In the genomic region with DNA sequence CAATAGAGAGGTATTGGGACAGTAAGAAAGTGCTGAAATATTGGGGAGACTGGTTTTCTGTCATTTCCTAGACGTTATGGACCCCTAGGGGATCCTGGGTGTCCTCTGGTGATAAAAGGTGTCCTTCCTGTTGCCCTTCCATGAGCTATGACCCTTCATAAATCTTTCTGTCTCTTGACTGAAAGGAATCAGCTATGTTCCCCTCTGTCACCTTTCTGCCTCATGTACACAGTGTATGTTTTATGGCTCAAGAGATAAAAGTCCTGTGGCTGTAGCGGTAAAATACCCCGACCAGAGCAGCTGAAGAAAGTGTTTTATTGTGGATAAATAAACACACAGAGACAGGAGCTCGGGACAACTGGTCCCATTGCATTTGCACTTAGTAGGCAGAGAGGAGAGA, we compare ENCODE assay signal across 19 mouse cellular contexts. TPM values are rescaled to one million over a fixed set of nuclear protein-coding genes. Genes with fewer than 3 reads are reported as not detected.
A peak's percentile ranks its signal among the peaks of the same experiment; 100 is the strongest.
DNase-seq lines count a peak whose midpoint lies in the region; ATAC-seq and TF ChIP-seq lines count a peak whose summit lies in the region.
"Had no signal": no experiment of that assay in that cellular context is flagged by ENCODE, and none has a peak within 500 bp of the region (broad histone marks: within the 10 kb centered on the region; RNA-seq: fewer than 3 reads in every experiment).

No protein-coding gene starts in this region.

- DNase-seq in cerebellum, adult 9-10 months: peak; percentile 20
- no peak for DNase-seq in cerebellum, adult 2 months
- DNase-seq in heart, postnatal 0 days (ENCODE audit: low spot score): no peak
- DNase-seq in heart, adult 2 months: no peak
- DNase-seq in intestine, embryonic 14.5 days (ENCODE audit: low spot score): no peak
- DNase-seq in layer of hippocampus, adult 9-10 months (ENCODE audit: low spot score): no peak
- DNase-seq in thymus, adult 2 months: no peak
- DNase-seq: gastrocnemius, postnatal 25 days; heart, postnatal 10 days; layer of hippocampus, adult 9-11 months; right cerebral cortex, postnatal 25 days had no signal

- intact Hi-C loops in heart, adult 2 months (cut with DNase I): loop anchor here (2.0 to 5.0 kb wide), 2 partner anchors 14 to 34 kb away; no protein-coding TSS in a partner anchor

- no peak overlapping the region for H3K4me2 ChIP-seq in heart, postnatal 0 days (ENCODE audit: low read depth, low read length)
- H3K4me2 ChIP-seq in intestine, embryonic 14.5 days (ENCODE audit: low read length): peak overlapping the region; percentile 18
- peak overlapping the region; percentile 13; the same call in 1 of the 2 replicates for H3K4me2 ChIP-seq in liver, embryonic 15.5 days
- H3K4me2 ChIP-seq: forebrain, embryonic 13.5 days; hindbrain, embryonic 14.5 days; neural tube, embryonic 12.5 days had no signal

- TF ChIP-seq EP300 in heart, postnatal 0 days (IDR thresholded peaks at IDR 0.05; ENCODE audit: low read depth): no peak
- no peak for TF ChIP-seq EP300 in heart, adult 2 months (IDR thresholded peaks at IDR 0.05; ENCODE audit: insufficient read depth, low read depth, low read length)

- no peaks in the 10 kb centered on the region for H3K9me3 ChIP-seq in heart, postnatal 0 days (replicated peaks; ENCODE audit: control insufficient read depth, low read length)
- no peaks in the 10 kb centered on the region for H3K9me3 ChIP-seq in intestine, embryonic 14.5 days (ENCODE audit: control insufficient read depth, low read length)
- H3K9me3 ChIP-seq in liver, embryonic 15.5 days (replicated peaks): no peaks in the 10 kb centered on the region
- H3K9me3 ChIP-seq: embryonic facial prominence, embryonic 10.5 days; forebrain, embryonic 13.5 days; midbrain, embryonic 10.5 days; neural tube, embryonic 12.5 days had no signal

- no peak overlapping the region for H3K9ac ChIP-seq in heart, postnatal 0 days (replicated peaks; ENCODE audit: low read depth, low read length)
- no peak overlapping the region for H3K9ac ChIP-seq in heart, adult 2 months (ENCODE audit: low read depth, low read length)
- H3K9ac ChIP-seq in intestine, embryonic 14.5 days (ENCODE audit: low read length): no peak overlapping the region
- no peak overlapping the region for H3K9ac ChIP-seq in liver, embryonic 15.5 days
- H3K9ac ChIP-seq: forebrain, embryonic 13.5 days; hindbrain, embryonic 14.5 days; neural tube, embryonic 12.5 days had no signal

- H3K36me3 ChIP-seq in heart, postnatal 0 days (replicated peaks; ENCODE audit: control insufficient read depth, insufficient read depth, low read length): peaks cover 3% of the 10 kb centered on the region; the same call in 1 of the 2 replicates
- H3K36me3 ChIP-seq in heart, adult 2 months (ENCODE audit: control insufficient read depth, insufficient read depth, low read length): peaks cover 4% of the 10 kb centered on the region
- H3K36me3 ChIP-seq in intestine, embryonic 14.5 days (ENCODE audit: control insufficient read depth, insufficient read depth, low read length): no peaks in the 10 kb centered on the region
- H3K36me3 ChIP-seq in liver, embryonic 15.5 days (replicated peaks): no peaks in the 10 kb centered on the region
- H3K36me3 ChIP-seq in thymus, adult 2 months (ENCODE audit: control insufficient read depth, insufficient read depth, low read length): no peaks in the 10 kb centered on the region
- H3K36me3 ChIP-seq: G1E had no signal

- H3K4me1 ChIP-seq in cerebellum, adult 2 months (ENCODE audit: control insufficient read depth, insufficient read depth, low read length): peaks cover 9% of the 10 kb centered on the region
- peaks cover 39% of the 10 kb centered on the region for H3K4me1 ChIP-seq in heart, postnatal 0 days (ENCODE audit: control insufficient read depth, insufficient read depth)
- H3K4me1 ChIP-seq in heart, adult 2 months (ENCODE audit: control insufficient read depth, insufficient read depth, low read length): peaks cover 17% of the 10 kb centered on the region
- peaks cover 48% of the 10 kb centered on the region for H3K4me1 ChIP-seq in intestine, embryonic 14.5 days (replicated peaks; ENCODE audit: control insufficient read depth, insufficient read depth, low read length)
- H3K4me1 ChIP-seq in liver, embryonic 15.5 days (replicated peaks): peaks cover 24% of the 10 kb centered on the region; the same call in 1 of the 2 replicates
- H3K4me1 ChIP-seq in thymus, adult 2 months (replicated peaks; ENCODE audit: control insufficient read depth, insufficient read depth, low read length): peaks cover 20% of the 10 kb centered on the region

- H3K79me2 ChIP-seq in heart, adult 2 months (replicated peaks; ENCODE audit: control insufficient read depth, insufficient read depth, low read length): peaks cover 5% of the 10 kb centered on the region

- no peaks in the 10 kb centered on the region; the same call in 1 of the 2 replicates for H3K27me3 ChIP-seq in cerebellum, adult 2 months (ENCODE audit: control insufficient read depth, insufficient read depth, low read length)
- no peaks in the 10 kb centered on the region for H3K27me3 ChIP-seq in heart, postnatal 0 days (ENCODE audit: control insufficient read depth, insufficient read depth, low read length)
- H3K27me3 ChIP-seq in heart, adult 2 months (ENCODE audit: control insufficient read depth, insufficient read depth, low read length): no peaks in the 10 kb centered on the region
- H3K27me3 ChIP-seq in intestine, embryonic 14.5 days (replicated peaks; ENCODE audit: control insufficient read depth, insufficient read depth, low read length): no peaks in the 10 kb centered on the region
- H3K27me3 ChIP-seq in liver, embryonic 15.5 days: peaks cover 17% of the 10 kb centered on the region
- no peaks in the 10 kb centered on the region for H3K27me3 ChIP-seq in thymus, adult 2 months (ENCODE audit: control insufficient read depth, insufficient read depth, low read length)
- H3K27me3 ChIP-seq: forebrain, embryonic 13.5 days; neural tube, embryonic 12.5 days had no signal

- no peak overlapping the region for H3K4me3 ChIP-seq in cerebellum, adult 2 months (replicated peaks; ENCODE audit: insufficient read depth, low read depth, low read length)
- H3K4me3 ChIP-seq in heart, postnatal 0 days (ENCODE audit: low read depth, low read length): no peak overlapping the region
- H3K4me3 ChIP-seq in heart, adult 2 months: no peak overlapping the region
- no peak overlapping the region for H3K4me3 ChIP-seq in intestine, embryonic 14.5 days (ENCODE audit: low read depth, low read length)
- no peak overlapping the region for H3K4me3 ChIP-seq in liver, embryonic 15.5 days (replicated peaks)
- H3K4me3 ChIP-seq in thymus, adult 2 months (ENCODE audit: control insufficient read depth, insufficient read depth, low read length): no peak overlapping the region
- H3K4me3 ChIP-seq: embryonic facial prominence, embryonic 10.5 days; forebrain, embryonic 13.5 days; midbrain, embryonic 10.5 days; neural tube, embryonic 12.5 days had no signal

- no peak overlapping the region for H3K27ac ChIP-seq in cerebellum, adult 2 months (ENCODE audit: insufficient read depth, low read length)
- peak overlapping the region; percentile 13; the same call in 1 of the 2 replicates for H3K27ac ChIP-seq in heart, postnatal 0 days (ENCODE audit: low read depth)
- H3K27ac ChIP-seq in heart, adult 2 months: no peak overlapping the region
- H3K27ac ChIP-seq in intestine, embryonic 14.5 days (ENCODE audit: low read depth): peak overlapping the region; percentile 22; the same call in 1 of the 2 replicates
- H3K27ac ChIP-seq in liver, embryonic 15.5 days (replicated peaks): peak overlapping the region; percentile 48; the same call in 1 of the 2 replicates
- H3K27ac ChIP-seq in thymus, adult 2 months (ENCODE audit: control insufficient read depth, insufficient read depth, low read length): no peak overlapping the region
- H3K27ac ChIP-seq: embryonic facial prominence, embryonic 10.5 days; forebrain, embryonic 13.5 days; hindbrain, embryonic 14.5 days; midbrain, embryonic 10.5 days; neural tube, embryonic 12.5 days had no signal

- WGBS in cerebellum, adult 2 months: 84% methylated on average over 4 of the region's 4 CpGs
- WGBS in heart, postnatal 0 days: 32% methylated on average over 4 of the region's 4 CpGs
- 50% methylated on average over 4 of the region's 4 CpGs for WGBS in heart, adult 2 months
- 9% methylated on average over 4 of the region's 4 CpGs for WGBS in intestine, embryonic 14.5 days
- WGBS in liver, embryonic 15.5 days (ENCODE audit: insufficient replicate concordance): 24% methylated on average over 4 of the region's 4 CpGs
- WGBS in thymus, adult 2 months: 91% methylated on average over 4 of the region's 4 CpGs

- no peak for TF ChIP-seq POLR2A in cerebellum, adult 2 months (IDR thresholded peaks at IDR 0.05; ENCODE audit: borderline replicate concordance, insufficient read depth, low read length)
- no peak for TF ChIP-seq POLR2A in heart, adult 2 months (IDR thresholded peaks at IDR 0.05; ENCODE audit: insufficient read depth, low read depth, low read length)
- TF ChIP-seq POLR2A in thymus, adult 2 months (IDR thresholded peaks at IDR 0.05; ENCODE audit: control insufficient read depth, extremely low read depth, insufficient read depth, low read length, poor library complexity): no peak

- no peak for ATAC-seq in heart, postnatal 0 days (ENCODE audit: insufficient read depth, low read depth)
- 0 out of 2 replicates have a peak, but pooled peaks have one; percentile 22 for ATAC-seq in intestine, embryonic 14.5 days (replicated peaks; ENCODE audit: low FRiP score, low TSS enrichment, low read depth)
- no peak for ATAC-seq in liver, embryonic 15.5 days (ENCODE audit: insufficient read depth)
- ATAC-seq: CD4-positive, CD25-positive, alpha-beta regulatory T cell, adult 4 months; forebrain, embryonic 13.5 days had no signal

- TF ChIP-seq CTCF in cerebellum, adult 2 months (IDR thresholded peaks at IDR 0.05; ENCODE audit: borderline replicate concordance, insufficient read depth, low read depth, low read length): no peak
- no peak for TF ChIP-seq CTCF in heart, postnatal 0 days (IDR thresholded peaks at IDR 0.05; ENCODE audit: low read depth)
- no peak for TF ChIP-seq CTCF in heart, adult 2 months (IDR thresholded peaks at IDR 0.05)
- no peak for TF ChIP-seq CTCF in thymus, adult 2 months (IDR thresholded peaks at IDR 0.05; ENCODE audit: borderline replicate concordance, control insufficient read depth, extremely low read depth, insufficient read depth, low read length, poor library complexity)

RNA-seq across cellular contexts. Expression of a gene that starts 5.2 kb away (rescaled TPM):
- polyA plus RNA-seq in cerebellum, adult 2 months (2012; rRNA removed): 8.1 and 9.3 TPM in 2 replicates
- total RNA-seq in heart, postnatal 0 days (2014; rRNA removed; ENCODE audit: low replicate concordance): 56.2 and 77.4 TPM in 2 replicates
- polyA plus RNA-seq in heart, postnatal 0 days (2015; fragmentation: Nextera tagmentation; extraction: Ambion mirVana): 28.7 and 32.1 TPM in 2 replicates
- 10 to 100 TPM; 23.6 to 25.1 TPM for total RNA-seq in heart, adult 2 months (2021)
- polyA plus RNA-seq in heart, adult 2 months (2012; rRNA removed): 7.7 and 14.3 TPM in 2 replicates
- polyA plus RNA-seq in intestine, embryonic 14.5 days (2014; fragmentation: Nextera tagmentation; extraction: Ambion mirVana): 79.2 and 89.2 TPM in 2 replicates
- polyA plus RNA-seq in liver, embryonic 15.5 days (2015; fragmentation: Nextera tagmentation; extraction: Ambion mirVana): 7.2 and 8.8 TPM in 2 replicates
- polyA plus RNA-seq in thymus, adult 2 months (2012; rRNA removed): 14.1 and 15.0 TPM in 2 replicates
- polyA plus RNA-seq: G1E had no signal

Comparison
In these comparisons a context has a peak if more than half of its experiments do, and no peak if none do; other contexts are left out.
1. H3K27ac ChIP-seq: peak in heart, postnatal 0 days (single experiment), intestine, embryonic 14.5 days (single experiment) and liver, embryonic 15.5 days (single experiment); none in cerebellum, adult 2 months (single experiment), heart, adult 2 months (single experiment) and thymus, adult 2 months (single experiment).